Mouse (Mus musculus): ENCODE results near the gene Rbks.

GRCm38 (mm10) chr5:31669984-31670383 is 27.4 kb downstream of the Rbks start:
- TF ChIP-seq CTCF (IDR thresholded peaks at IDR 0.05; ENCODE audit: borderline replicate concordance, extremely low read depth, insufficient read depth, insufficient read length), result no peak
- no peak for TF ChIP-seq POLR2A (IDR thresholded peaks at IDR 0.05; ENCODE audit: borderline replicate concordance, extremely low read depth, insufficient read depth, insufficient read length, poor library complexity, severe bottlenecking)
